Mouse (Mus musculus) liver, embryonic 13.5 days (tissue): ENCODE results near the gene Fitm1. TPM values are rescaled to one million over a fixed set of nuclear protein-coding genes. Genes with fewer than 3 reads are reported as not detected.

Source experiments
- ATAC-seq: fragments of 200-750 bp; cut with Nextera tagmentation; 2 replicates; pipeline ENCODE4 v1.8.0; 2017; ENCODE audit warnings: low read depth, mild to moderate bottlenecking, moderate number of reproducible peaks, moderate library complexity
- DNase-seq: peaks from one replicate; pipeline ENCODE4 v3.0.0; 2022
- H3K27ac ChIP-seq: fragments of 300-500 bp; sonication (generic); 2 replicates; pipeline ENCODE4 v1.5.1; 2015; ENCODE audit warnings: moderate library complexity, mild to moderate bottlenecking, inconsistent platforms
- H3K27me3 ChIP-seq: fragments of 300-500 bp; sonication (generic); 2 replicates; pipeline ENCODE4 v1.6.1; 2015; ENCODE audit warnings: mild to moderate bottlenecking, inconsistent platforms
- H3K36me3 ChIP-seq: fragments of 300-500 bp; sonication (generic); 2 replicates; pipeline ENCODE4 v1.6.1; 2015; ENCODE audit warnings: mild to moderate bottlenecking, inconsistent platforms
- H3K4me1 ChIP-seq: fragments of 300-500 bp; sonication (generic); replicated peaks from 2 replicates; pipeline ENCODE4 v1.6.1; 2015; ENCODE audit warnings: inconsistent platforms
- H3K4me2 ChIP-seq: fragments of 300-500 bp; sonication (generic); 2 replicates; pipeline ENCODE4 v1.6.1; 2015; ENCODE audit warnings: inconsistent platforms, mild to moderate bottlenecking, moderate library complexity
- H3K4me3 ChIP-seq: fragments of 300-500 bp; sonication (generic); replicated peaks from 2 replicates; pipeline ENCODE4 v1.5.1; 2015; ENCODE audit warnings: mild to moderate bottlenecking, inconsistent platforms
- H3K9ac ChIP-seq: fragments of 300-500 bp; sonication (generic); 2 replicates; pipeline ENCODE4 v1.6.1; 2015; ENCODE audit warnings: mild to moderate bottlenecking, inconsistent platforms
- H3K9me3 ChIP-seq: fragments of 300-500 bp; sonication (generic); replicated peaks from 2 replicates; pipeline ENCODE4 v1.6.1; 2016; ENCODE audit warnings: inconsistent platforms
- WGBS: fragments of 180-500 bp; shearing (Covaris S2); methylation state at CpG from one replicate; pipeline ENCODE4 v1.1.7; 2015; ENCODE audit not compliant: insufficient replicate concordance; 5-methylcytosine and 5-hydroxymethylcytosine counted together
- polyA plus RNA-seq: library from polyadenylated mRNA; unstranded; fragments of >200 nt; fragmentation: Nextera tagmentation; extraction: Ambion mirVana; gene quantifications from 2 replicates; pipeline ENCODE4 v1.2.1, GENCODE M21; 2015

Gene Fitm1
- polyA plus RNA-seq, 1 experiment from 2014 or later = 0.51 TPM

DNA sequence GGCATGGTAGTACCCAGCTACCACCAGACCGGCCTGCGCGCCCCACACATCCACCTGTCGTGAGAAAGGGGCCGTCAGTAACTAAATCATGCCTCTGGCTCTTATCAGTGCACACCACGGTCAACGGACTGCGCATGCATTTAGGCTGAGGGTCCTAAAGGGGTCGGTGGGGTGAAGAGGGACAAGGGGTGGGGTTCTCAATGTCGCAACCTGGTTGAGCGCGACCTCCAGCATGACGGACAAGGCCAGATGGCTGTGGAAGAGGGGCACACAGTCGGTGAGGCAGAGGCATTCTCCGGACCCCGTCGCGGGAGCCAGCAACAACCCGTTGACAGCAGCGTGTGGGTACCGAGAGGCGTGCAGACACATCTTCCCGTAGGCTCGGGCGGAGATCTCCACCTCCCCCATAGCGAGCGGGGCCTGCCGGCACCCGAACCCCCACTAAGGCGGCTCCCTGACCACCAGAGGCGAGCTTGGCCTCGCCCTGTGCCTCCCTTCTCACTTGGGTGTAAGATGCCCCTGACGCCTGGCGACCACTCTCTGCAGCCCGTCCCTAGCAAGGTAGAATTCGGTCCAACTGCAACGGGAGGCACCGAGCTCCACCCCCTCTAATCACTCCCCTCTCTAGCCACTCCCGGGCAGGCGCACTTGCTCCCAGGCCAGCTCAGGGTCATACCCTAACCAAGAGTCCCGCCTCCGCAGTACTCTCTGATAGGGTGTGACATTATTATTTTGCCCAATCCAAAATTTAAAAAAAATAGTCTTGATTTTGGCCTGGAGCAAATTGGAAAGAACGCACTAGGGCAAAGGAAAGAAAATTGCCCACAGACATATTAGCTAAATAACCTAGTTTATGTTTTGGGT, 9.5 kb downstream of the Fitm1 start, which contains the start of gene Emc9:
Gene Emc9, minus strand, starts transcription at position 601 of the 864 bp plus-strand sequence.
- Histone ChIP-seq H3K9ac (peak within 1 kb of the TSS; percentile 85), H3K4me2 (peak within 1 kb of the TSS; percentile 97), H3K4me1 (peaks cover 72% of the 10 kb centered on the region), H3K4me3 (peak within 1 kb of the TSS; percentile 81), H3K27ac (peak within 1 kb of the TSS; percentile 96), H3K36me3 (peaks cover 52% of the 10 kb centered on the region), H3K27me3 (no peaks in the 10 kb centered on the region), H3K9me3 (no peaks in the 10 kb centered on the region)
- under 1% methylated on average over 43 of the region's 43 CpGs for WGBS
- DNase-seq = peak; percentile 89
- peak; percentile 95 for ATAC-seq

DNA sequence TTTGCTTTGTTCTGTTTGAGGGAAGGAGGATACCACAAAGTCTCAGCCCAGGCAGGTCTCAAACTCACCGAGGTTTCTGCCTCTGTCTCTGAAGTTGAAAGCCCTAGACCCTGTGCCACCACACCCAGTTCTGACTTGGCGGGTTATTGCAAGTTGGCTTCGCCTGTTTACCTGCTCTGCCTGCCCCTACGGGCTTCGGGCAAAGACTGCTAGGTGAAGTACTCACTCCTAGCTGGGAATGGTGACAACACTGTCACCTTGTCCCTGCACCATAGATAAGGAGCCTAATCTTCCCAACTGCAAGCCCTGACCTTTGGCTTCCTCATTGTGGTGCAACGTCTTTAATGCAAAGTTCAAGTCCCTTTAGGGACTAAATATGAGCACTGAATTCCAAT, 10.1 kb downstream of the Fitm1 start:
- peaks cover 74% of the 10 kb centered on the region for H3K4me1 ChIP-seq
- H3K4me2 ChIP-seq = peak overlapping the region; percentile 97
- H3K27ac ChIP-seq = peak overlapping the region; percentile 96
- peak overlapping the region; percentile 81 for H3K4me3 ChIP-seq
- no peaks in the 10 kb centered on the region for H3K9me3 ChIP-seq
- peak overlapping the region; percentile 85 for H3K9ac ChIP-seq
- peak; percentile 63 for ATAC-seq
- peak; percentile 59 for DNase-seq
- no peaks in the 10 kb centered on the region for H3K27me3 ChIP-seq
- 6% methylated on average over 6 of the region's 6 CpGs for WGBS
- H3K36me3 ChIP-seq = peaks cover 46% of the 10 kb centered on the region

DNA sequence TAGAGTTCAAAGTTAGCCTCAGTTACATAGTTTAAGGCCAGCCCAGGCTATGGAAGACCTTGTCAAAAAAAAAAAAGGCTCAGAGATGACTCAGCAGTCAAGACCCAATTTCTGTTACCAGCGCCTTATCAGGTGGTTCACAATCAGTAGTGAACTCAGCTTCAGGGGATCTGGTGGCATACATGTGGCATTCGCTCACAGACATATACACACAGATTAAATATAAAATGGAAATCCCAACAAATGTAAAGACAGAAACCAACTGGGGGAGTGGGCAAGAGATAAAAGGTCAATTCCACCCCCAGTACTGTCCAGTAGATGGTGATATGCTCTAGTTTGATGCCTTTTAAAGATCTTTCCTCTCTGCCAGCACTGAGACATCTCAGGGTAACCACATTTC, 10.7 kb downstream of the Fitm1 start:
- peak overlapping the region; percentile 81 for H3K4me3 ChIP-seq
- 16% methylated on average over 2 of the region's 2 CpGs for WGBS

DNA sequence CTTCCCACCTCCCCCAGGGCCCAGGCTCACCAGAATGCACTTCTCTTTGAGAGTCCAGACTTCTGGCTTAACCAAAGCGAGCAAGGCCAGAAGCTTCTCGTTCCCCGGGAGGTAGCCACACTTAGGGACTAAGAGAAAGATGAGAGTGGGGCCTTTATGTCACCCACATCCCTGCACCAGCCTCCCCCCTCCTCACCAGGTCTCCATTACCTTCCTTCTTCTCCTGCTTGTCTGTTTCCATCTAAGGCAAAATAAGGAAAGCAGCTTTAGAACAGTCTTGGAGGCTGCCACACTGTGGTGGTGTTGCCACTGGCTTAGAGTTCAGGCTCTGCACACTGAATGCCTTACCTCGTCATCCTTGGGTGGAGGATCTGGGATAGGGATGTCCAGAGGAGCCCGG, 13.9 kb downstream of the Fitm1 start:
- Histone ChIP-seq H3K36me3 (peaks cover 36% of the 10 kb centered on the region), H3K9ac (peak overlapping the region; percentile 6; the same call in 1 of the 2 replicates), H3K9me3 (no peaks in the 10 kb centered on the region), H3K27ac (peak overlapping the region; percentile 99), H3K27me3 (no peaks in the 10 kb centered on the region), H3K4me3 (peak overlapping the region; percentile 92; the same call in 1 of the 2 replicates), H3K4me2 (peak overlapping the region; percentile 88; the same call in 1 of the 2 replicates), H3K4me1 (peaks cover 78% of the 10 kb centered on the region)
- ATAC-seq (no peak), DNase-seq (no peak)
- 91% methylated on average over 5 of the region's 5 CpGs for WGBS

More for the DNA sequence above, 10.7 kb downstream of the Fitm1 start:
- H3K36me3 ChIP-seq = peaks cover 40% of the 10 kb centered on the region
- H3K4me2 ChIP-seq = peak overlapping the region; percentile 97
- peak overlapping the region; percentile 85 for H3K9ac ChIP-seq
- H3K4me1 ChIP-seq = peaks cover 75% of the 10 kb centered on the region
- peak; percentile 64 for DNase-seq
- H3K27ac ChIP-seq = peak overlapping the region; percentile 96
- H3K9me3 ChIP-seq = no peaks in the 10 kb centered on the region
- H3K27me3 ChIP-seq = no peaks in the 10 kb centered on the region
- ATAC-seq = peak; percentile 47

DNA sequence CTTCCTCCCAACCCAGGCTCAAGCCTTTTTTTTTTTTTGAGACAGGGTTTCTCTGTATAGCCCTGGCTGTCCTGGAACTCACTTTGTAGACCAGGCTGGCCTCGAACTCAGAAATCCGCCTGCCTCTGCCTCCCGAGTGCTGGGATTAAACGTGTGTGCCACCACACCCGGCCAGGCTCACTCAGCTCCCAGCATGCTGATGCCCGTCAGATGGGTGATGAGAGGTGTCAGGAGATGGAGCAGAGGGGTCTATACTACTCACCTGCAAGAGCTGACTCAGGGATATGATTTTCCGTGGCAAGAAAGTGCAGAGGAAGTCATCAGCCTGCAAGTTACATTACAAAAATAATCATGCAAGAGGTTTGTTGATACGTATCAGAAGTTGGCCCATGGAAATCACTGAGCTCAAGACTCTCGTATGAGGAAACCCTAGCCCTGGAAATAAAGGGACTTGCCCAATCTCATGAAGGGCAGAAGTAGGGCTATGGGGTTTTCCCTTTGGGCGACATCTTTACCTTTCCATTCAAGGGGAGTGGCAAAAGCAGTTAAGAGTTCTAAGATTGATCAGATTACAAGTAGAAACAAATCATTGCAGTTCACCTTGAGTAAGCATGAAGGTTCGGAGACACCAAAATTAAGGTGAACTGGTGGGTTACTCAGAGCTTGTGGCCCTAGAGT, 14.5 kb downstream of the Fitm1 start:
- H3K36me3 ChIP-seq = peaks cover 42% of the 10 kb centered on the region
- peak overlapping the region; percentile 92 for H3K4me3 ChIP-seq
- WGBS = 64% methylated on average over 11 of the region's 11 CpGs
- H3K27me3 ChIP-seq = no peaks in the 10 kb centered on the region
- no peaks in the 10 kb centered on the region for H3K9me3 ChIP-seq
- H3K4me2 ChIP-seq = peak overlapping the region; percentile 88
- peak overlapping the region; percentile 95 for H3K9ac ChIP-seq
- H3K4me1 ChIP-seq = peaks cover 72% of the 10 kb centered on the region
- peak overlapping the region; percentile 99 for H3K27ac ChIP-seq
- DNase-seq = no peak
- no peak for ATAC-seq

DNA sequence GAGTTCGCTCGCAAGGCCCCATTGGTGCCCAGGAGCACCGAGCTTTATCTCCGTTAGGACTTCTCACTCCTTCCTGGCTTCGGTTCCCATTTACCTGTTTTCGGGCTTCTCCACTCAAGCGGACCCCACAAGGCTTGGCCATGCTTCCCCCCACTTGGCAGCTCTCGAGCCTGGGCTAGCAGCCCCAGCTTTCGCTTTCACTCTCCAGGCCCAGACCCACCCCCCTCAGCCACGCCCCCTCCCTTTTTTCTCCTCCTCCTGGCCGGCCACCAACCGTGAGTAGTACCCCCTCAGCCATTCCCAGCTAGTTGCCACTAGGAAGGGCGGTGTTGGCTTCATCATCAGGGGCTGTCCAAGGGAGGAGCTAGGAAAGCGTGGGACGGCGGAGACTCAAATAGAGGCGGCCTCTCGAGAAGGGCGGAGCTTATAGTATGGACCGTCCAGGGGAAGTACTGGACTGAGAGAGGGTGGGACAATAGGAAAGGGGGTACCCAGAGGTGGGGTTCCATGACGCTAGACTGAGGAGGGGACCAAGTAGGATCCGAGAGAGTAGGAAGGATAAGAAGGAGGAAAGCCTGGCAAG, 15.4 kb downstream of the Fitm1 start, which contains the start of gene Psme2:
Gene Psme2, minus strand, starts transcription at position 366 of the 583 bp plus-strand sequence.
- Histone ChIP-seq H3K36me3 (peaks cover 51% of the 10 kb centered on the region), H3K4me2 (peak within 1 kb of the TSS; percentile 88), H3K4me1 (peaks cover 65% of the 10 kb centered on the region), H3K27ac (peak within 1 kb of the TSS; percentile 99), H3K9ac (peak within 1 kb of the TSS; percentile 95), H3K27me3 (no peaks in the 10 kb centered on the region), H3K9me3 (no peaks in the 10 kb centered on the region), H3K4me3 (peak within 1 kb of the TSS; percentile 92)
- ATAC-seq = peak; percentile 86
- WGBS = under 1% methylated on average over 22 of the region's 22 CpGs
- peak; percentile 89 for DNase-seq

DNA sequence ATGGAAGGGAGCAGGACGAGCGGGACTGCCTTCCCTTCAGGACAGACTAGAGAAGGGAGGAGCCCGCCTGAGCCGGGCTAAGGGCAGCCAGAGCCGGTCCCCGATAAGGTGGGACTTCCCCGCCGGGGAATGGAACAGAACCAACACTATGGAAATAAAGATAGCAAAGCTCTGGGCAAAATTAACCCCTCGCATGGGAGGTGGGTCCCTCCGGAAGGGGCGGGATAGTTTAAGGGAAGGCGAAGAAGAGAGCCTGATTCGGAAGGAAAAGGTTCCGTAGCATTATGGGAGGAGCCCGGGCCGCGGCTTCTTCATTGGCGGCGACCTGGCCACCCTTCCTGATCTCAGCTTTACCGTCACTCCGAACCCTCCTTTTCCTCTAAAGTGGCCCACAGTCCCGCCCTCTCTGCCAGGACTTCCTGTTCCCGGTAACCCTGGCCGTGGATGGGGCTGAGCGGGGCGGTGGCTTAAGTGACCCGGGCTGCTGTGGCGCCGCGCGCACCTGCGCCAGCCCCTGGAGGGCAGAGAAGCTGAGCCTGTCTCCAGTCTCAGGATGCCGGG, 16.0 kb downstream of the Fitm1 start, which contains the start of gene Rnf31:
Gene Rnf31, plus strand, starts transcription at position 378 of the 561 bp plus-strand sequence.
- Histone ChIP-seq H3K4me1 (peaks cover 59% of the 10 kb centered on the region), H3K9me3 (no peaks in the 10 kb centered on the region), H3K27me3 (no peaks in the 10 kb centered on the region), H3K4me2 (peak within 1 kb of the TSS; percentile 88), H3K4me3 (peak within 1 kb of the TSS; percentile 92), H3K36me3 (peaks cover 57% of the 10 kb centered on the region), H3K9ac (peak within 1 kb of the TSS; percentile 95), H3K27ac (peak within 1 kb of the TSS; percentile 99)
- DNase-seq = peak; percentile 95
- WGBS = under 1% methylated on average over 33 of the region's 33 CpGs
- peak; percentile 90 for ATAC-seq

DNA sequence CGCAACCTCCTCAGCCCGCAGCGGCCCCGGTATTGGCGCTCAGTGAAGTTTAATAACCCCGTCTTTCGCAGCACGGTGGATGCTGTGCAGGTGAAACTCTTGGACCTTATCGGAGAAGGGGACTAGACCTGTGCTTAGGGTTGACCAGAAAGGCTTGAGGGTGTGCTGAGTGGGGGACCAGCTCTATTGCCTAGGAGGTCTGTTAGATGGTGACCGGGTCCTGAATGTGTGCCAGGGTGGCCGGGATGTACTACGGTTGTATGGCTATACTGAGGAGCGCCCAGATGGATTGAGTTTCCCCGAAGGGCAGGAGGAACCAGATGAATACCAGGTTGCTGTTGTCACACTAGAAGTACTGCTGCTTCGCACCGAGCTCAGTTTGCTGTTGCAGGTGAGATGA, 16.8 kb downstream of the Fitm1 start:
- Histone ChIP-seq H3K36me3 (peaks cover 61% of the 10 kb centered on the region), H3K9me3 (no peaks in the 10 kb centered on the region), H3K27ac (peak overlapping the region; percentile 99), H3K4me1 (peaks cover 51% of the 10 kb centered on the region), H3K4me3 (peak overlapping the region; percentile 92), H3K9ac (peak overlapping the region; percentile 95), H3K27me3 (no peaks in the 10 kb centered on the region), H3K4me2 (peak overlapping the region; percentile 88)
- no peak for DNase-seq
- no peak for ATAC-seq
- 6% methylated on average over 16 of the region's 16 CpGs for WGBS

DNA sequence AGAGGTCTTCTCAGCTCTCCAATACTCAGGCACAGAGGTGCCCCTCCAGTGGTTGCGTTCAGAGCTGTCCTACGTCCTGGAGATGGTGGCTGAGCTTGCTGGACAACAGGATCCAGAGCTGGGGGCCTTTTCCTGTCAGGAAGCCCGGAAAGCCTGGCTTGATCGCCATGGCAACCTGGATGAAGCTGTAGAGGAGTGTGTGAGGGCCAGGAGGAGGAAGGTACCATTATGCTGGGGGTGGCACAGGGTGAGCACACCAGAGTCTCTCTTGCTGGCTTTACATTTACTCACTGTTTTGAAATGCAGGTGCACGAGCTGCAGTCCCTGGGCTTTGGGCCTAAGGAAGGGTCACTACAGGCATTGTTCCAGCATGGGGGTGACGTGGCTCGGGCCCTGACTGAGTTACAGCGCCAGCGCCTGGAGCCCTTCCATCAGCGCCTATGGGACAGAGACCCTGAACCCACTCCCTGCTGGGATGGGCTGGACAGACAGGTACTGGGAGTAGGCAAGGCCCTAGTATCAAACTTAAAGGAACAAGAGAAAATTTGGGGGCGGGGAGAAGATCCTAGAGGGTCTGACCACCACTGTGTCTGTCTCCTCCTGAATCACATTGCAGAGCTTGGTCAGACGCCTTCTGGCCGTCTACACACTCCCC, 20.7 kb downstream of the Fitm1 start:
- H3K27ac ChIP-seq = no peak overlapping the region
- H3K9ac ChIP-seq = no peak overlapping the region
- H3K4me3 ChIP-seq = no peak overlapping the region
- DNase-seq (no peak), ATAC-seq (no peak)
- H3K9me3 ChIP-seq = no peaks in the 10 kb centered on the region
- H3K4me2 ChIP-seq = no peak overlapping the region
- 81% methylated on average over 13 of the region's 13 CpGs for WGBS
- peaks cover 76% of the 10 kb centered on the region for H3K36me3 ChIP-seq
- H3K27me3 ChIP-seq = no peaks in the 10 kb centered on the region
- H3K4me1 ChIP-seq = peaks cover 22% of the 10 kb centered on the region

DNA sequence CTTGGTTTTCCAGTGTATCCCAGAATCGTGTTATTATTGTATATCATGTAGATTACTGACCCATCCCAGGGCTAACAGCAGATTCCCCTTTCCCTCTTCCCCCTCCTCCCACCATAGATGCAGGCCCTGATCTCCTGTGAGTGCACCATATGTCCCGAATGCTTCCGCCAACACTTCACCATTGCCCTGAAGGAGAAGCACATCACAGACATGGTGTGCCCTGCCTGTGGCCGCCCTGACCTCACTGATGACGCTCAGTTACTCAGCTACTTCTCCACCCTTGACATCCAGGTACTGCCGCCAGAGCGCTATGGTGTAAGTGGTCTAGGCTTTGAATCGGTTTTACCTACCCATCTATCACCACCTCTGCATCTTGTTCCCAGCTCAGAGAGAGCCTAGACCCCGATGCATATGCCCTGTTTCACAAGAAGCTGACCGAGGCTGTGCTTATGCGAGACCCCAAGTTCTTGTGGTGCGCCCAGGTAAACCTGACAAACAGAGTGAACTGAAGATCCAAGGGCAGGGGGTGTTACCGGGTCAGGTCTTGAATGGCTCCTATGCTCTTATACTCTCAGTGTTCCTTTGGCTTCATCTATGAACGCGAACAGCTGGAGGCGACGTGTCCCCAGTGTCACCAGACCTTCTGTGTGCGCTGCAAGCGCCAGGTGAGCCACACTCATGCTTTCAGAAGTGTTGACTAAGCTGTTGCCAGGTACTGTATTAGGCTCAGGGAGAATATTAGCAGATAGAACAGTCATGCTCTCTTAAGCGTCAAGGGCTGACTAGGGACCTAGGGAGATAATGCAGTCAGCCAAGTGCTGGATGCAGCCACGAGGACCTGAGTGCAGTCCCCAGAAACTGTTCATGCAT, 23.3 kb downstream of the Fitm1 start:
- 89% methylated on average over 21 of the region's 21 CpGs for WGBS
- Histone ChIP-seq H3K9me3 (no peaks in the 10 kb centered on the region), H3K36me3 (peaks cover 96% of the 10 kb centered on the region), H3K27me3 (no peaks in the 10 kb centered on the region), H3K4me3 (no peak overlapping the region), H3K9ac (no peak overlapping the region), H3K4me2 (no peak overlapping the region), H3K4me1 (peaks cover 22% of the 10 kb centered on the region), H3K27ac (no peak overlapping the region)
- DNase-seq (no peak), ATAC-seq (no peak)
